Mouse (Mus musculus): ENCODE results near the gene Tm7sf2. TPM values are rescaled to one million over a fixed set of nuclear protein-coding genes. Genes with fewer than 3 reads are reported as not detected.

The Tm7sf2 gene
- polyA plus RNA-seq, 1 experiment = 14.0 TPM

- peak overlapping the region; percentile 68 for H3K27ac ChIP-seq (ENCODE audit: insufficient read depth, low read length)
- H3K4me3 ChIP-seq (ENCODE audit: extremely low read depth, insufficient read depth, insufficient read length) = no peak overlapping the region; the same call in 1 of the 2 replicates
- H3K36me3 ChIP-seq (ENCODE audit: control insufficient read depth, insufficient read depth, low read length) = peaks cover 11% of the 10 kb centered on the region
- no peak for DNase-seq (ENCODE audit: low read depth in 1 of 2, low spot score in 2 of 2)
- H3K27me3 ChIP-seq (ENCODE audit: control insufficient read depth, insufficient read depth, low read length) = no peaks in the 10 kb centered on the region
- peaks cover 7% of the 10 kb centered on the region for H3K4me1 ChIP-seq (ENCODE audit: control insufficient read depth, insufficient read depth, insufficient read length)
- WGBS = 90% methylated on average over 31 of the region's 31 CpGs
- TF ChIP-seq POLR2A (IDR thresholded peaks at IDR 0.05; ENCODE audit: low read depth, low read length) (no peak), CTCF (IDR thresholded peaks at IDR 0.05; ENCODE audit: extremely low read depth, insufficient read depth, insufficient read length, insufficient replicate concordance) (no peak)
Observed at GRCm38 (mm10) chr19:6070571-6071250, 2.5 kb upstream of the Tm7sf2 start.

- H3K27ac ChIP-seq (ENCODE audit: insufficient read depth, low read length) = no peak overlapping the region
- H3K27me3 ChIP-seq (ENCODE audit: control insufficient read depth, insufficient read depth, low read length) = no peaks in the 10 kb centered on the region
- peaks cover 11% of the 10 kb centered on the region for H3K36me3 ChIP-seq (ENCODE audit: control insufficient read depth, insufficient read depth, low read length)
- WGBS = 86% methylated on average over 10 of the region's 10 CpGs
- peaks cover 7% of the 10 kb centered on the region for H3K4me1 ChIP-seq (ENCODE audit: control insufficient read depth, insufficient read depth, insufficient read length)
- no peak for TF ChIP-seq CTCF (IDR thresholded peaks at IDR 0.05; ENCODE audit: extremely low read depth, insufficient read depth, insufficient read length, insufficient replicate concordance)
- TF ChIP-seq POLR2A (IDR thresholded peaks at IDR 0.05; ENCODE audit: low read depth, low read length) = no peak
- H3K4me3 ChIP-seq (ENCODE audit: extremely low read depth, insufficient read depth, insufficient read length) = no peak overlapping the region
- no peak for DNase-seq (ENCODE audit: low read depth in 1 of 2, low spot score in 2 of 2)
Observed at GRCm38 (mm10) chr19:6069851-6070250, 1.7 kb upstream of the Tm7sf2 start.

- H3K27me3 ChIP-seq (ENCODE audit: control insufficient read depth, insufficient read depth, low read length) = no peaks in the 10 kb centered on the region
- no peak overlapping the region for H3K4me3 ChIP-seq (ENCODE audit: extremely low read depth, insufficient read depth, insufficient read length)
- 89% methylated on average over 4 of the region's 4 CpGs for WGBS
- TF ChIP-seq CTCF (IDR thresholded peaks at IDR 0.05; ENCODE audit: extremely low read depth, insufficient read depth, insufficient read length, insufficient replicate concordance) = no peak
- TF ChIP-seq POLR2A (IDR thresholded peaks at IDR 0.05; ENCODE audit: low read depth, low read length) = no peak
- DNase-seq (ENCODE audit: low read depth in 1 of 2, low spot score in 2 of 2) = no peak
- H3K27ac ChIP-seq (ENCODE audit: insufficient read depth, low read length) = no peak overlapping the region
- peaks cover 7% of the 10 kb centered on the region for H3K4me1 ChIP-seq (ENCODE audit: control insufficient read depth, insufficient read depth, insufficient read length)
- H3K36me3 ChIP-seq (ENCODE audit: control insufficient read depth, insufficient read depth, low read length) = peaks cover 11% of the 10 kb centered on the region
Observed at GRCm38 (mm10) chr19:6068951-6069350, 778 bp upstream of the Tm7sf2 start.

GRCm38 (mm10) chr19:6067011-6067723, 1.0 kb downstream of the Tm7sf2 start:
- Histone ChIP-seq H3K27ac (ENCODE audit: insufficient read depth, low read length) (peak overlapping the region; percentile 30; the same call in 1 of the 2 replicates), H3K4me3 (ENCODE audit: extremely low read depth, insufficient read depth, insufficient read length) (peak overlapping the region; percentile 54), H3K27me3 (ENCODE audit: control insufficient read depth, insufficient read depth, low read length) (no peaks in the 10 kb centered on the region), H3K4me1 (ENCODE audit: control insufficient read depth, insufficient read depth, insufficient read length) (peaks cover 12% of the 10 kb centered on the region), H3K36me3 (ENCODE audit: control insufficient read depth, insufficient read depth, low read length) (peaks cover 11% of the 10 kb centered on the region)
- TF ChIP-seq CTCF (IDR thresholded peaks at IDR 0.05; ENCODE audit: extremely low read depth, insufficient read depth, insufficient read length, insufficient replicate concordance) = peak; percentile 82; the same call in 1 of the 2 replicates
- TF ChIP-seq POLR2A (IDR thresholded peaks at IDR 0.05; ENCODE audit: low read depth, low read length) = no peak
- WGBS = 1% methylated on average over 30 of the region's 30 CpGs
- DNase-seq (ENCODE audit: low read depth in 1 of 2, low spot score in 2 of 2) = peak; percentile 66 to 83

DNA sequence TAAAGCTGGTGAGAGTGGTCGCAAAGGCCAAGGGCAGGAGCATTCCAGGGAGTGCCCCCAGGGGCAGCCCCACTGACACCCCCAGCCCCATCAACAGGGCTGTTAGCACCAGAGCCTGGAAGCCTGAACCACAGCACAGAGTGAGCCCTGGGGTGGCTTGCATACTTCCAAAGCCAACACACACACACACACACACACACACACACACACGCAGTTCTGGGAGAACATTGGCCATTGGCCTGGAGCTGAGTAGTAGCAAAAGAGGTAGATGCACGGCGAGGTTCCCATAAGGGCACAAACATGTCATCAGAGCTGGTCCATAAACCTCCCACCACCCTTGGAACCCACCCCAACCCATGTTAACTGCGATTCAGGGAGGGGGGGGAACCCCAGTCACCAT, 1.6 kb downstream of the Tm7sf2 start:
- DNase-seq (ENCODE audit: low read depth in 1 of 2, low spot score in 2 of 2) = no peak
- H3K27ac ChIP-seq (ENCODE audit: insufficient read depth, low read length) = no peak overlapping the region
- H3K4me1 ChIP-seq (ENCODE audit: control insufficient read depth, insufficient read depth, insufficient read length) = peaks cover 13% of the 10 kb centered on the region
- H3K27me3 ChIP-seq (ENCODE audit: control insufficient read depth, insufficient read depth, low read length) = no peaks in the 10 kb centered on the region
- TF ChIP-seq CTCF (IDR thresholded peaks at IDR 0.05; ENCODE audit: extremely low read depth, insufficient read depth, insufficient read length, insufficient replicate concordance) (no peak), POLR2A (IDR thresholded peaks at IDR 0.05; ENCODE audit: low read depth, low read length) (no peak)
- WGBS = 50% methylated on average over 5 of the region's 5 CpGs
- peaks cover 11% of the 10 kb centered on the region for H3K36me3 ChIP-seq (ENCODE audit: control insufficient read depth, insufficient read depth, low read length)
- no peak overlapping the region for H3K4me3 ChIP-seq (ENCODE audit: extremely low read depth, insufficient read depth, insufficient read length)

DNA sequence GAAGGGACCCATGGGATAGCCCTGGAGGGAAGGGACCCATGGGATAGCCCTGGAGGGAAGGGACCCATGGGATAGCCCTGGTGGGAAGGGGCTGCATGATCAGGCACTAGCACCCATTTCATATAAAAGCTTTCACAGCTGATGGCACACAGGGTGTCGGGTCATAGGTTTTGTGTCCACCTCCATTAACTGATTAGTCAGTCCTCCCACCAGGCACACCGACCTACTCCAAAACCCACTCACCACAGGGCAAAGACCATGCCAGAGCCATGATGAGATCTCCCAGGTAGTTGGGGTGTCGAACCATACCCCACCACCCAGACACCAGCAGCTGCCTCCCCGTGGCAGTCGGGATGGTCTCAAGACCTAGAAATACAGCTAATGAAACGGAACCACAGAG, 5.1 kb downstream of the Tm7sf2 start:
- Histone ChIP-seq H3K4me3 (ENCODE audit: extremely low read depth, insufficient read depth, insufficient read length) (no peak overlapping the region), H3K27ac (ENCODE audit: insufficient read depth, low read length) (no peak overlapping the region), H3K36me3 (ENCODE audit: control insufficient read depth, insufficient read depth, low read length) (peaks cover 4% of the 10 kb centered on the region), H3K4me1 (ENCODE audit: control insufficient read depth, insufficient read depth, insufficient read length) (peaks cover 11% of the 10 kb centered on the region; the same call in 1 of the 2 replicates), H3K27me3 (ENCODE audit: control insufficient read depth, insufficient read depth, low read length) (no peaks in the 10 kb centered on the region)
- 91% methylated on average over 6 of the region's 6 CpGs for WGBS
- no peak for TF ChIP-seq CTCF (IDR thresholded peaks at IDR 0.05; ENCODE audit: extremely low read depth, insufficient read depth, insufficient read length, insufficient replicate concordance)
- TF ChIP-seq POLR2A (IDR thresholded peaks at IDR 0.05; ENCODE audit: low read depth, low read length) = no peak
- no peak for DNase-seq (ENCODE audit: low read depth in 1 of 2, low spot score in 2 of 2)
